Comparison of ENCODE assay signal across 27 mouse cellular contexts in genomic region chr1:66140686-66141085, GRCm38 (mm10). TPM values are rescaled to one million over a fixed set of nuclear protein-coding genes. Genes with fewer than 3 reads are reported as not detected.
A peak's percentile ranks its signal among the peaks of the same experiment; 100 is the strongest.
DNase-seq lines count a peak whose midpoint lies in the region; ATAC-seq and TF ChIP-seq lines count a peak whose summit lies in the region.
"Had no signal": no experiment of that assay in that cellular context is flagged by ENCODE, and none has a peak within 500 bp of the region (broad histone marks: within the 10 kb centered on the region; RNA-seq: fewer than 3 reads in every experiment).

No protein-coding gene starts in this region.

- no peak overlapping the region for H3K4me2 ChIP-seq in kidney, embryonic 14.5 days (replicated peaks; ENCODE audit: low read depth, low read length)
- H3K4me2 ChIP-seq in kidney, embryonic 15.5 days = no peak overlapping the region
- no peak overlapping the region for H3K4me2 ChIP-seq in forebrain, postnatal 0 days (ENCODE audit: low read depth)
- H3K4me2 ChIP-seq: embryonic facial prominence, embryonic 12.5 days; forebrain, embryonic 12.5 days had no signal

- H3K27me3 ChIP-seq in kidney, adult 2 months (replicated peaks; ENCODE audit: control insufficient read depth, insufficient read depth, low read length) = 0 out of 2 replicates have a peak, but pooled peaks cover 1% of the 10 kb centered on the region
- H3K27me3 ChIP-seq in kidney, embryonic 14.5 days (ENCODE audit: control insufficient read depth, insufficient read depth, low read length) = no peaks in the 10 kb centered on the region
- no peaks in the 10 kb centered on the region for H3K27me3 ChIP-seq in kidney, embryonic 15.5 days
- no peaks in the 10 kb centered on the region for H3K27me3 ChIP-seq in forebrain, postnatal 0 days (ENCODE audit: insufficient read depth, low read length)
- H3K27me3 ChIP-seq: CH12.LX; embryonic facial prominence, embryonic 12.5 days; forebrain, embryonic 12.5 days; Patski had no signal

- no peak overlapping the region for H3K9ac ChIP-seq in kidney, embryonic 14.5 days (ENCODE audit: low read depth, low read length)
- H3K9ac ChIP-seq in kidney, embryonic 15.5 days = no peak overlapping the region
- no peak overlapping the region for H3K9ac ChIP-seq in forebrain, postnatal 0 days
- H3K9ac ChIP-seq: embryonic facial prominence, embryonic 12.5 days; forebrain, embryonic 12.5 days had no signal

- H3K4me1 ChIP-seq in kidney, adult 2 months (ENCODE audit: control insufficient read depth, insufficient read depth, low read length) = no peaks in the 10 kb centered on the region
- no peaks in the 10 kb centered on the region for H3K4me1 ChIP-seq in kidney, embryonic 14.5 days (ENCODE audit: control insufficient read depth, insufficient read depth, low read length)
- no peaks in the 10 kb centered on the region for H3K4me1 ChIP-seq in kidney, embryonic 15.5 days
- no peaks in the 10 kb centered on the region for H3K4me1 ChIP-seq in forebrain, postnatal 0 days (ENCODE audit: insufficient read depth)
- H3K4me1 ChIP-seq: embryonic facial prominence, embryonic 10.5 days; embryonic facial prominence, embryonic 12.5 days; forebrain, embryonic 12.5 days had no signal

- ATAC-seq in kidney, embryonic 14.5 days (ENCODE audit: low FRiP score, low TSS enrichment) = no peak
- ATAC-seq in kidney, embryonic 15.5 days (replicated peaks; ENCODE audit: low FRiP score) = no peak
- no peak for ATAC-seq in forebrain, postnatal 0 days
- ATAC-seq: activated CD4-positive, CD25-positive, alpha-beta regulatory T cell, adult 4 months; CD4-positive, CD25-positive, alpha-beta regulatory T cell, adult 4 months; forebrain, embryonic 14.5 days; forebrain, embryonic 16.5 days; Patski had no signal

- 25% methylated on average over 1 of the region's 1 CpGs for WGBS in kidney, adult 2 months
- 68% methylated on average over 1 of the region's 1 CpGs for WGBS in kidney, embryonic 14.5 days
- 67% methylated on average over 1 of the region's 1 CpGs for WGBS in kidney, embryonic 15.5 days
- 87% methylated on average over 1 of the region's 1 CpGs for WGBS in forebrain, postnatal 0 days

- DNase-seq in kidney, adult 2 months = peak; percentile 61
- DNase-seq in kidney, adult 9 months = peak; percentile 52
- DNase-seq in kidney, postnatal 36 days = peak; percentile 26 to 39
- DNase-seq in kidney, adult 11 months = no peak
- DNase-seq in gonadal fat pad, adult 2 months (ENCODE audit: low read depth) = peak; percentile 44
- no peak for DNase-seq in forebrain, postnatal 0 days
- DNase-seq: adrenal gland, adult 8-10 months; adrenal gland, postnatal 14 days; B cell, adult 2 months; cerebellum, adult 11-12 months; cerebellum, adult 2 months; cerebellum, adult 9-10 months; cerebellum, postnatal 10 days; cerebellum, postnatal 25 days had no signal

- TF ChIP-seq CTCF in kidney, adult 2 months (conservative IDR thresholded peaks at IDR 0.05; ENCODE audit: insufficient read depth, insufficient read length, low read depth, low read length) = no peak
- no peak for TF ChIP-seq CTCF in forebrain, postnatal 0 days (IDR thresholded peaks at IDR 0.05; ENCODE audit: low read depth)

- no peak overlapping the region for H3K4me3 ChIP-seq in kidney, adult 2 months (ENCODE audit: insufficient read depth, low read depth, low read length)
- H3K4me3 ChIP-seq in kidney, embryonic 14.5 days (ENCODE audit: low read length) = no peak overlapping the region
- H3K4me3 ChIP-seq in kidney, embryonic 15.5 days (replicated peaks) = no peak overlapping the region
- no peak overlapping the region for H3K4me3 ChIP-seq in forebrain, postnatal 0 days (ENCODE audit: low read depth, low read length)
- H3K4me3 ChIP-seq: embryonic facial prominence, embryonic 10.5 days; embryonic facial prominence, embryonic 12.5 days; forebrain, embryonic 10.5 days; forebrain, embryonic 12.5 days had no signal

- TF ChIP-seq POLR2A in kidney, adult 2 months (IDR thresholded peaks at IDR 0.05; ENCODE audit: low read depth, low read length) = no peak

- H3K9me3 ChIP-seq in kidney, embryonic 14.5 days (ENCODE audit: control insufficient read depth, low read length) = no peaks in the 10 kb centered on the region
- H3K9me3 ChIP-seq in kidney, embryonic 15.5 days (replicated peaks) = no peaks in the 10 kb centered on the region
- H3K9me3 ChIP-seq in forebrain, postnatal 0 days (ENCODE audit: low read length) = no peaks in the 10 kb centered on the region
- H3K9me3 ChIP-seq: embryonic facial prominence, embryonic 10.5 days; embryonic facial prominence, embryonic 12.5 days; forebrain, embryonic 10.5 days; forebrain, embryonic 12.5 days; G1E had no signal

- H3K27ac ChIP-seq in kidney, adult 2 months (ENCODE audit: insufficient read depth, low read depth, low read length) = no peak overlapping the region
- H3K27ac ChIP-seq in kidney, embryonic 14.5 days (ENCODE audit: low read depth, low read length) = no peak overlapping the region
- no peak overlapping the region for H3K27ac ChIP-seq in kidney, embryonic 15.5 days
- H3K27ac ChIP-seq in forebrain, postnatal 0 days (ENCODE audit: low read depth, low read length) = no peak overlapping the region
- H3K27ac ChIP-seq: embryonic facial prominence, embryonic 10.5 days; embryonic facial prominence, embryonic 12.5 days; forebrain, embryonic 10.5 days; forebrain, embryonic 12.5 days had no signal

- H3K36me3 ChIP-seq in kidney, adult 2 months (ENCODE audit: control insufficient read depth, insufficient read depth, low read length) = no peaks in the 10 kb centered on the region
- H3K36me3 ChIP-seq in kidney, embryonic 14.5 days (ENCODE audit: control insufficient read depth, insufficient read depth, low read length) = no peaks in the 10 kb centered on the region
- H3K36me3 ChIP-seq in kidney, embryonic 15.5 days = no peaks in the 10 kb centered on the region
- no peaks in the 10 kb centered on the region for H3K36me3 ChIP-seq in forebrain, postnatal 0 days (ENCODE audit: insufficient read depth)
- H3K36me3 ChIP-seq: embryonic facial prominence, embryonic 10.5 days; embryonic facial prominence, embryonic 12.5 days; forebrain, embryonic 10.5 days; forebrain, embryonic 12.5 days; G1E had no signal

RNA-seq across cellular contexts. Expression of gene Map2, which starts 34.4 kb away (rescaled TPM):
- polyA plus RNA-seq in kidney, adult 2 months (2012; rRNA removed) = 5.1 and 6.7 TPM in 2 replicates
- polyA plus RNA-seq in kidney, embryonic 14.5 days (2014; fragmentation: Nextera tagmentation; extraction: Ambion mirVana) = 4.7 and 4.9 TPM in 2 replicates
- 9.6 and 9.8 TPM in 2 replicates for polyA plus RNA-seq in kidney, embryonic 15.5 days (2015; fragmentation: Nextera tagmentation; extraction: Ambion mirVana)
- polyA plus RNA-seq in gonadal fat pad, adult 2 months (2012; rRNA removed) = 2.1 and 4.7 TPM in 2 replicates
- 1,213 and 1,278 TPM in 2 replicates for total RNA-seq in forebrain, postnatal 0 days (2014; rRNA removed)
- 200 and 291 TPM in 2 replicates for polyA plus RNA-seq in forebrain, postnatal 0 days (2015; fragmentation: Nextera tagmentation; extraction: Ambion mirVana)
- polyA plus RNA-seq: G1E had no signal

Comparison
In these comparisons a context has a peak if more than half of its experiments do, and no peak if none do; other contexts are left out.
1. DNase-seq: peak in kidney, adult 2 months (single experiment), kidney, adult 9 months (single experiment), kidney, postnatal 36 days (2 of 2) and gonadal fat pad, adult 2 months (single experiment); none in kidney, adult 11 months (single experiment) and forebrain, postnatal 0 days (single experiment).
2. RNA of gene Map2, which starts 34.4 kb away (polyA plus RNA-seq): 200 to 291 TPM in forebrain, postnatal 0 days; 9.6 to 9.8 TPM in kidney, embryonic 15.5 days, 5.1 to 6.7 TPM in kidney, adult 2 months, 4.7 to 4.9 TPM in kidney, embryonic 14.5 days and 2.1 to 4.7 TPM in gonadal fat pad, adult 2 months; every median in the first group is over 10 times any median in the second.